Mouse (Mus musculus) mouse trophoblast stem cell (cell line): ENCODE data around the gene Dner.

Experiments
- in situ Hi-C, 2 experiments: fragments of 300-500 bp; cut with MseI, MboI; formaldehyde crosslinking; loops; 2 replicates in 1 of 2; 3 replicates in 1 of 2; pipeline ENCODE4 v1.15.1; 2025

Gene Dner

DNA sequence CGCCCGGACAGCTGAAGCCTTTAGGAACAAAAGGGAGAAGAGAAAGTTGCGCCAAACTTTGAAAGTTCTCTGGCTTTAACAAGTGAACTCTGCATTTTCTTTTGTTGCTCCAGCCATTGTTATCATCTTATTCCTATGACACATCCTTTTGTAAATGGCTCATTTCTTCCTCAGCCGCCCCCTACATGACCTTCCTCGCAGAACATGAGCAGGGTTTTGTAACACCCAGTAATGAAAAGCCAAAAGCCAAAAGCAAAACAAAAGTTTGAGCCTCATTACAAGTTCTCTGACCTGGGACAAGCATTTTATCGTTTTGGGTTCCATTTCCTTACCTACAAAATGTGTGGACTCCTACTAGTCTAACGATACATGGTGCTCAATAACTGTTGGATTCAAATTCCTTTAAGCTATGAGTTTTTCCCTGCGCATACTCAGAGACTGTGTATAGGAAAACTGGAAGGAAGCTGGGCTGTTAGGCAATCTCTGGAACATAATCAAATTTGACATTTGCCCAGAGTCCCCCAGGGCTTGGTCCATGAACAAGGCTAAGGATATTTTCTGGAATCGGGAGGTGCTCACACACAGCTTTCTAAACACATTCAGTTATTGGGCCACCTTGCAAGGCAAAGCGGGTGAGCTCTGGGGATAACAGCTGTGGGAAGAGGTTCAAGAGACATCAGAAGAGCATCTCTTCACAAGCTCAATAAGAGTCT is 246.3 kb downstream of the Dner start:
- in situ Hi-C loops: no loop called here

DNA sequence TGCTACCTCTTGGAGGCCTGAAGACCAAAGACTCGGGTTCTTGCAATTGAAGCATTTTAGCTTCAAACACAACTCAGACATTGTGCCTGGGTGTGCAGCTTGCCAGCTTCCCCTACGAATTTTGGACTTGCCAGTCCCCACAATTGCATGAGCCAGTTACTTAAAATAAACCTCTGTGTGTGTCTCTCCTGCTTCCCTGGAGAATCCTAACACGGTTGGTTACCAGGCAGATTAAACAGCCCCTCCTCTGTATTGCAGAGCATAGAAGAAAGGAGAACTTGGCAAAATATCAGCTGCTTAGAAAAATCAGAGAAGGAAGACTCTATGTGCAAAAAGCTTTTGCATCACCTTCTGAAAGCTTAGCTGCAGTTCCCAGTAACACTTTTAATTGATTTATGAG is 252.4 kb downstream of the Dner start:
- in situ Hi-C loops: no loop called here

DNA sequence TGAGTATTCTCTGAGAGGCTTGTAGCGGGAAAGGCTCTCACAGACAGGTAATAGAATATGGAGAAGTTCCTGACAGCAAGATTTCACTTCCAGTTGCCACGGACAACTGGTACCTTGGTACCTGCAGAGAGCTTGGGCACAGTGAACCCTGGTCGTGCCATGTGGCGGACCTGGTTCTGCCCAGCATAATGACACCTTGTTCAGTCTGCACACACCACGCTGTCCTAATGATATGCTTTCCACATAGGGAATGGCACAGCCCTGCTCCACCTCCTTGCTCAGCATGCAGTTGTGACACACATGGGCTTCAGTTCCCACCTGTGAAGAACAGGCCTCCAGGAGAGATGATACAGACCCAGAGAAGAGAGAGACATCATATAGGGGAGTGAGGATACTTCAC is 253.0 kb downstream of the Dner start:
- in situ Hi-C loops: no loop called here

DNA sequence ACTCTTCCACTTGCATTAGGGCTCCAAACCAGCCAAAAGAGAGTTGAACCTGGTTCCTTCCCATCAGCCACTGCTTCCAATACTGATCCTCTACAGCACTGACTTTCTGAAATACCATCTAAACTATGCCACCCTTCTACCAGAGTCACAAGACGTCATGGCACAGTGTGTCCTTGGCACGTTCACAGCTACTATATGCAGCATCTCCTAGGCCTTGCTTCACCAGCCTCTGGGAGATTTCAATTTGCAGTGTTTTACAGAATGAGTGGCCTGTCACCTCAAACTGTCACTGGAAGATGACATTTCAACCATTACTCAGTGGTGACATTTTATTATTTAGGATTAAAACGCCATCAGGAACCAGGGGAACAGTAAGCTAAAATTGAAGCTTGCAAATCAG is 254.6 kb downstream of the Dner start:
- in situ Hi-C loops: no loop called here

DNA sequence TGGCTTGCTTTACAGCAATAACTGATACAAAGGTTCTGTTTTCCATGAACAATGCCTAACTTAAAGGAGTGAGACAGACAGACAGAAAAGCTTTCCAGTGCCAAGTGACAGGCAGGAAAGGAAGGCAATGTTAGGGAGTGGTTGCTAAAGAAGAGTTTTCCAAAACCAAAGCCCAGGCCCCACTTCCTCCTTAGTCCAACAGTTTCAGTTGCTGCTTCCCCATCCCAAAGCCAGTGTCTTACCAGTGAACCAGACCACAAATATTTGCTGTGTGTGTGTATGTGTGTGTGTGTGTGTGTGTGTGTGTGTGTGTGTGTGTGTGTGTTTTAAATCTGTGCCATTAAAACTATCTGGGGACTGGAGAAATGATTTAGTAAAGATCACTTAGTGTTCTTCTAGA is 258.5 kb downstream of the Dner start:
- in situ Hi-C loops: no loop called here

DNA sequence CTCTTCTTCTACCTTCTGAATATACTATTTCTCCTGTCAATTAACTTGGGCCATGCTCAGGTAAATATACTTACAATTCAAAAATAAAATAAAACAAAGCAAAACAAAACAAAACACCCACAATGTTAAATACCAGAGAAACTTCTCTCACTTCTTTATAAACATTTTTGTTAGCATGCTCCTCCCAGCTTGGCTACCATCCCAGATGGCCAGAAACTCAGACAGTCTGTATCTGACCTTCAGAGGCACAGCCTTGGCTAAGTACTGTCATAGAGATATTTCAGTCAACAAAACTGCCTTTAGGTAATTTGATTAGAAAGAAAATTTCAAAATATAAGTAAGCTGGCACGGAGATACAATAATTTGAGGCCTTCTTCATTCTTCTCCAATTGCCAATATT is 259.7 kb downstream of the Dner start:
- in situ Hi-C loops: no loop called here

DNA sequence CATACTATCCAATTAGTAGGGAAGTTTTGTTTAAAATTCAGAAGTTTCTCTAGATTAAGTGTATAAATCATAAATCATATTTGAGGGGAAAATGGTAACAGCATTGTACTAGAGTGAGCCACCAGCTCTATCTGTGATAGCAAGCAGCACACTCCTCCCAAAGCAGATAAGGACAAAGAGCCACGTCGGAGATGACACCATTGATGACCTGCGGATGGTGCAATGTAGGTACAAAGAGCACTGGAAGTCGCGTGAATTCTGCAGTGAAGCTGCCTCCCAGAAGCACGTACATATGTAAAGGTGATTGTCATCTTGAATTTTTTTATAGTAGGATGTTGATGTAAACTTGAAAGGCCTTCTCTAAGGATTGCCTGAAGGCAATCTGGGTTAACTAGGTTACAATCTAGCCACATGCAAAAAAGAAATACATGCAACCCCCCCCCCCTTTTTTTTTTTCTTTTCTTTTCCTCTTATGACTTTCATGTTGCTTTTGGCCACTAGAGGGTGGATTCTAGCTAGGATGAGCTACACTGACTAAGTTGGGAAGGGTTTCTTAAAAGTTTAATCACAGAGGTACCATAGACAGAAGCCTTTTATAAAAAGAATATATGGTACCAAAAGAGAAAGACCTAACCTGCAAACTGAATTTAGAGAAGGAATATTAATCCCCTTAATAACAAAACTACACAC is 262.6 kb downstream of the Dner start:
- in situ Hi-C loops: no loop called here

DNA sequence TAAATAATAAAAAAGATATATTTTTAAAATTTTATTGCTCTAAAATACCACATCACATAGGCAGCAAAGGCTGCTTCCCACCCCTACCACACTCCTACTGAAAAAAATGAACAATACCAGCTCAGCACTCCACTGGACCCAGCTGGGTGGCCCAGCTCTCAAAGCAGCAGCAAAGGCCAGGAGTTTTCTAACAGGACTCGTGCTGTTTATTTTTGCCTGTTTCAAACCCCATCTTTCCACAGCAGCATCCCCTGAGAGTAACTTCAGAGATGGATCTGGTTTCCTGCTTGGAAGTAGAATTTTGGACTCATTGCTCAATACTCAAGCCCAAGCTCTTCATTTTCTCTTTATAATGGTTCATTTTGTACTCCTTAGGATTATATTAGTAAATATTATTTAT is 263.7 kb downstream of the Dner start:
- in situ Hi-C loops: no loop called here

DNA sequence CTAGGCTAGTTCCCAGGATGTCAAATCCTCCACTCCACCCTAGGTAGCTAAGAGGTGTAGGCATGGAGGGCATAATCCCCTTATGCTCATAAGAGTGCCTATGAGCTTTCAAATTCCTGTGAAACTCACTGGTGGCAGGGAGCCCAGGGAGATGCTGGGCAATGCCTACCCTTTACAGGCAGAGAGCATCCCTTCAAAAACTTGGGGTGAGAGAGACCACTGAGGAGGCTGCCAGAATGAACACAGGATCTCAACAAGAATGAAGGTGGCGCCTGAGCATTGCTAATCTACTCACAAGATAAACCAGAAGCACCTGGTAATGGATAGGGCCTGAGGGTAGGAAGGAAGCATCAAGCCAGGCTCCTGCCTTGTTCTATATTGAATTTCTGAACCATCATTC is 267.7 kb downstream of the Dner start:
- in situ Hi-C loops: no loop called here

DNA sequence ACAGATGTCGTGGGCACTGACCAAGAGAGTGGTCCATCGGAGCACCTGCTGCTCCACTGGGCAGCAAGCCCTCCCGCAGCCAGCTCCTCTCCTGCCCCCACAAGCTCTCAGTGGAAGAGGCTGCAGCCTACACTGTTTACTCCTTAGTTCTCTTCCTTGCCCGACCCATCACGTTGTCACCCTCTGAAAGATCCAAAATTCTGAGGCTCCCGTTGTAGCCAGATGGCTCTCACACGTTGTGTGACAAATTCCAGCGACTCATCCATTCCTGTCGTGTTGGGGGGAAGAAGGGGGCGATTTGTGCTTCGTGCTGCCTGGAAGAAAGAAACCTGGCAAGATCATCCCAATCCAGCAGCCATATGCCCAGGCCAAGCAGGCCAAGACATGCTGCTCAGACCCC is 268.3 kb downstream of the Dner start:
- in situ Hi-C loops: no loop called here

DNA sequence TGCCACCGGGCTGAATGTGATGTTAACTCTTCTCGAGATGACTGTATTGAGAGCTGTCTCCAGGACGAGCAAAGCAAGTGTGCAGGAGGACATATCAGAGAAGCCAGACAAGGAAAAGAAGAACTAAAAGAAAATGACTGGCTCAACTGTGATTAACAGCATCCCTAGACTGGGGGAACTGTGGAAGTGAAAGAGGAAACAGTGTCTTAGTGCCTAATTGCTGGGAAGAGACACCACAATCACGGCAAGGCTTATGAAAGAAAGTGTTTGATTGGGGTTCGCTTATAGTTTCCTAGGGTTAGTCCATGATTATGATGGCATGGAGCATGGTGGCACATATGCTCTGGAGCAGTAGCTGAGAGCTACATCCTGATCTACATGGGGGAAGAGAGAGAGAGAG is 269.3 kb downstream of the Dner start:
- in situ Hi-C loops: no loop called here

DNA sequence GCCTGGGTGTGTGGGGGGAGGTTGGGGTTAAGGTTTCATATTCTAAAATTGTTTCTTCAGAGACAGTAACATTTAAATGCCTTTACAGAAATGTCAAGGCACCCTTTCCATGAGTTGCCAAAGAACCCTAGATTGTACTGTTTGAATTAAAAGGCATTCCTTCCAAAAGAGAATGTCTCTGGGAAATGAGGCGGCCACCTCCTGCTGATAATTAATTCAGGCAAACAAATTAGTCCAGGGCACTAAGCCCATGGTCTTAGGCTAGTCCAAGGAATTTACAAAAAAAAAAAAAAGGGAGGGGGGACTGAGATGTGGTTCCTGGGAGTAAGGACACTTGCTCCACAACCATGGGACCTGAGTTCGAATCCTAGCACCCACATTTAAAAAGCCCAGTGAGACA is 273.1 kb downstream of the Dner start:
- in situ Hi-C loops: no loop called here

DNA sequence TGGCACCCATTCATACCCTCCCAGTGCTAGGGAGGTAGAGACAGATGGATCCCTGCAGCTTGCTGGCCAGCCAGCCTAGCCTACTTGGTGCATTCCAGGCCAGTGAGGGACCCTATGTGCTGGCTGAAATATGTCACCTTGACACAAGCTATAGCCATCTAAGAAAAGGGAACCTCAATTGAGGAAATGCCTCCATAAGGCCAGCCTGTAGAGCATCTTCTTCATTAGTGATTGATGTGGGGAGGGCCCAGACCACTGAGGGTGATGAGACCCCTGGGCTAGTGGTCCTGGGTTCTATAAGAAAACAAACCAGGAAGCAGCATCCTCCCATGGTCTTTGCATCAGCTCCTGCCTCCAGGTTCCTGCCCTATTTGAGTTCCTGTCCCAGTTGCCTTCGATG is 274.2 kb downstream of the Dner start:
- in situ Hi-C loops: no loop called here

DNA sequence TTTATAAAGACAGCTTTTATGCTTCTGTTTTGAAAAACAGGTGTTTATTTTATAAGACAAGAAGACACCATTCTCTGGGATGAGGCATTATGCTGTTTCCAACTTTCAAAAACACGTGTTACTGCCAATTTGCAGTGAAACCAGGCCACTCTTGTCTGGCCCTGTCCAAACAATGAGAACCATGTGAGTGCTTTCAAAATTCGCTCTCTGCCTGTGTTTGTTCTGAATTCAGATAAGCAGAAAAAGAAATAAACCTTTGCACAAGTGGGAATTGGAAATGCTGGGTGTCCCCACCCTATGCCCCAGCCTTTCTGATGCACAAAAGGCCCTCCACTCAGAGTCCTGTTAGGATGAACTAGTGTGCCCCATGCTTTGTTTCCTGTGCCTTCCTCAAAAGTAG is 276.6 kb downstream of the Dner start:
- in situ Hi-C loops: no loop called here

DNA sequence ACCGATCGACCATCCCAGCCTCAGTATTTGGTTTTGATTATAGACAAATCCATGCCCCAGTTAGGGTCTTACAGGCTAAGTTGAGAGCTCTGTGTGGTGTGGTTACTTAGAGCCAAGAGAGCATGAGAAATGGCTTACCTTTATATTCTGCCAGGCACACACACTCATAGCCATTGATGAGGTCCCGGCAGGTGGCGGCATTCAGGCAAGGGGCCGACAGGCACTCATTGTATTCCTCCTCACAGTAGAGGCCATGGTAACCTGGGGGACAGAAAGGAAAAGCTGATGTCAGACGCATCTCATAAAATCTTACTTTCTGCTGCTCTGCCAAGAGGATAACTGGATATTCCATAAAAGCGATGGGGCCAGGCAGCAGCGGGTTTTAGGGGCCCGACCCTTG is 277.5 kb downstream of the Dner start:
- in situ Hi-C loops: no loop called here

DNA sequence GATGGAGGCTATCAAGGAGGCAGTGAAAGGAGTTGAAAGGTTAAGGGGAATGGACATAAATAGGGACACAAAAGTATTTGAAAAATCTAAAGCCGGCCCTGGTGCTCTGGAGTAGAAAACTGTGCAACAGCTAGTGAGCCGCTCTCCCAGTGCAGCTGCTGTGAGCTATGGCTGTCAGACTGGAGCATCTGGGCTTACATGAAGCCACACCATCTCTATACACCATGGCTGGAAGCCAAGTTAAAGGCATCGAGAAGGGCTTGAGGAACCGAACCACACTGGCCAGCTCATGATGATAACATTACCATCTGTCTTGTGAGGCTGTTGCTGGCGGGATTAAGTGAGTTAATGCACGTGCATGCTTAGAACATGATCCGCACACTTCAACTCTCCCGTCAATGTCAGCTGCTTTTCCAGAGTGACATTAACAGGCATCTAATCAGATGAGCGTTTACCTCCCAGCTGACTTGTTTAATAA is 278.2 kb downstream of the Dner start:
- in situ Hi-C loops: no loop called here

DNA sequence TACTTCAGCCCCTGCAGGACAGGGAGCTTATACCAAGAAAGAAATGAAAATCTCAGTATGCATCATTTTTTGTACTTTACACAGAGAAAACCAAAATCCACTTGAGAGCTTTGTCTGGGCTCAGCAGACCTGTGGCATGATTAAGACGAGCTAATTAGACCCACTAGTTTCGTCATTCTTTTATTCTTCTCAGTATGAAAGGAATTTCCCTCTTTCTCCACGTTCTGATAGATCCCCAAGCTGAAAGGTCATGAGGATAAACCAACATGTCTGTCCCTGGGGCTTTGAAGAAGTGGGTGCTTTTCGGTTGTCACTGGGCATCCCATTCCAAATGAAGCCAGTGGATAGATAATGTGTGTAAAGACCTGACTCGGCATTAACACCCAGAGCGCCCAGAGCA is 278.7 kb downstream of the Dner start:
- in situ Hi-C loops: no loop called here

DNA sequence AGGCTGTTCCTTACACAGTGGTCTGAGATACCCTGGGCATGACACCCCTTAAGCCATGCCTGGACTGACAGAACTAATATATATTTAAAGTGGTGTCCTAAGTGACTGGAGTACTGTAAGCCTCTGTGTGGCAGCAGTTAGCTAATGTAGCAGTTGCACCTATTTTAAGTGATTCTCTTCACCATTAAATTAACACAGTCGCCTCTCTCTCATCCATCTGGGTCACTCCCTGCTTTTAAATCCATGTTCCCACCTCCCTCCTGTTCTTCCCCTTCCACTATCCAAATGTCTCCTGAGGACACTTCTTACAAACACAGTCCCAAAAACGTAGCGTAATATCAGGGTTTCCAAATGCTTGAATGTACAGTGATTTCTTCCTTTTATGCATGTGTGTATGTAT is 281.6 kb downstream of the Dner start:
- in situ Hi-C loops: no loop called here

DNA sequence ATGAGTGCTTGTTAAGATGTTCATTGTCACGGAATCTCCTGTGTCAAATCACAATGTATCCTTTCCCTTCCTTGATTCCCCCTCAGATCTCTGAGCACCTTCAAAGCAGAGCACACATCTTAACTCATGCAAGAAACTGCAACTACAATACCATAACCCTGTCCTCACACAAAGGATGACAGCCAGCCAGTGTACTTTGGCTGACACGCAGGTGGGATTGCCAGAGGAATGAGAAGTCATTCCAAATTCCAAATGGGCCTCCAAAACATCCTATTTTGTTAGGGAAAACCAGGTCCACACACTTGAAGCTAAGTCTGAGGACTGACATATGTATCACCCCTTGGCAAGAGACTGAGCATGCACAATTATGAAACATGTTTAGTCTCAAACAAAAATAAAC is 286.5 kb downstream of the Dner start:
- in situ Hi-C loops: no loop called here

DNA sequence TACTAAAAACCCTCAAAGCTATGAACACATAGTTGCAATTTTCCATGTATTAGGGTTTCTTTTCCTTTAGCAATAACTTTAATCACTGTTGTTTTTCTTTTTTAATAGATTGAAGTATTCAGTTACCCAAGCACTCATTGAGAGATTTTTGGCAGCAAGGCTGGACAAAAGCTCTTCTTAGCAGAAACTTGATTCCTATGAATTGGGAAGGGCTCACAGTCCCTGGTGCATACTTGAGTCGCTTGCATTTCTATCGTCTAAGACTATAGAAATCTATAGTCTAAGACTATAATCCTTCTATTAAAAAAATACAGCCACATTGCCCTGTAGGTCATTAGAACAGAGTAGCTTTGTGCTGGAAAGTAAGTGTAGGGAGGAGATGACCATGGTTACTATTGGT is 287.1 kb downstream of the Dner start:
- in situ Hi-C loops: no loop called here

DNA sequence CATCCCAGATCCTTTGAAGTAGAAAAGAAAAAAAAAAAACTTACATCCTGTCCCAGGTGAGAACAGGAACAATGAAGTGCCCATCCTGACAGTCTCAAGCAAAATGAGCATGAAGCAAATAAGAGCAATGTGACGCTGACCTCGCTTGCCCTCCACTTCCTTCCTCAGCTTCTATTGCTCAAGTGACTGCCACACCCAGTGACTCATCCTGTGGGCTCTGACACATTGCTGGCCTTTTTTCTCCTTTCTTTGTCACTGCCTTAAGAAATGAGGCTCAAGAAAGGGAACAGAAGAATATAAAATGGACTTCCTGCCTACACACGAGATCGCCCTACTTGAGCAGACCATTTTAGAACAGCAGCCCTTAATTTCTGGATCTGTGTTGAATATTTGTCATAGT is 289.1 kb downstream of the Dner start:
- in situ Hi-C loops: no loop called here

DNA sequence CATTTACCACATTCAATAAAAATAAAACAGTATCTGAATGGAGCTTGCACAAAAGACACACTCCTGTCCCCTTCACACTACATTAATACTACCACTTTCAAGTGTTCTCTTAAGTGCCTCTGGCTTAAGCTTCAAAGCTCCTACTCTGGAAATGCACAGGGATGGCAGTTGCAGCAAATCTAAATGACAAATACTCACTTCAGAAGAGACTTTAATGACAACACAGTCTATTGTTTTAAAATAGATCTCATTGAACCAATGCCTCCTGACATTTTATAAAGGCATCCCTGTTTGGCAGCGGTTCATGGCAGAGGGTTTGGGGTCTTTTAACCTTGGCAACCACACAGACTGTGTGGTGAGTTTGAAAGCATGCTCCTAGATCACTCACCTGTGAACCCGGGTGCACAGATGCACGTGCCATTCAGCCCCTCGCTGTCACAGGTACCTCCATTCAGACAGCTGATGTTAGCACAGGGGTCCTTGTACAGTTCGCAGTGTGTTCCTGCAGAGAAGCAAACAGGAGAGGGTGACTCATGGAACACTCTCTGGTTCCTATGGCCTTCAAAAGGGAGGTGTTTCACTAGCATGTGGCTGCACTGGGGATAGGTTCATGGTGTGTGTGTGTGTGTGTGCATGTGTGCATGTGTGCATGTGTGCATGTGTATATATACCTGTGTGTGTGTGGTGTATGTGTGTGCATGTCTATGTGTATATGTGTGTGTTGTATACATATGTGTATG is 290.3 kb downstream of the Dner start:
- in situ Hi-C loops: no loop called here

DNA sequence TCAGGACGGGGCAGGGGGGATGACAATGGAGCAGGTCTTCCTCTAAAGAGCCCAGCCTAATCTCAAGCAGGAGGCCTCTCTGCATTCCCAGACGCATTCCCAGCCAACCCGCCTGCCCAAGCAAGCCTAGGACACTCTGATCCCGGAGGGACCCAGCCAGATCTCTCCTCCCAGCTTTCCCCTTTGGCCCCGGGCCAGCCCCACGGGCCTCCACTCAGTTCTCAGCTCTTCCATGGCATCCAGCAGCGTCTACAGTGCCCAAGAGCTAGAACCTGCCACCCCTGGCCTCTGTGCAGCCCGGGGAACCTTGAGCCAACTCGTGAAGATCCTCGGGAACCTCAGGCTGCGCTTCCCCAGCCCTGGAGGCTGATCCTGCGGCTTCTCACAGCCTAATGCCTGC is 291.1 kb downstream of the Dner start:
- in situ Hi-C loops: no loop called here
